Mouse (Mus musculus) mature B cell (primary cell): ENCODE data around the gene Rad51d.
"Not testable (repeated sequence)": the region's sequence is repeated elsewhere in the genome, so short reads cannot be mapped to it uniquely, and the experiment has no call there.

Experiments
- in situ Hi-C: fragments of 300-500 bp; cut with MboI; formaldehyde crosslinking; loops from 2 replicates; pipeline ENCODE4 v1.14.3; 2019

The Rad51d gene

DNA sequence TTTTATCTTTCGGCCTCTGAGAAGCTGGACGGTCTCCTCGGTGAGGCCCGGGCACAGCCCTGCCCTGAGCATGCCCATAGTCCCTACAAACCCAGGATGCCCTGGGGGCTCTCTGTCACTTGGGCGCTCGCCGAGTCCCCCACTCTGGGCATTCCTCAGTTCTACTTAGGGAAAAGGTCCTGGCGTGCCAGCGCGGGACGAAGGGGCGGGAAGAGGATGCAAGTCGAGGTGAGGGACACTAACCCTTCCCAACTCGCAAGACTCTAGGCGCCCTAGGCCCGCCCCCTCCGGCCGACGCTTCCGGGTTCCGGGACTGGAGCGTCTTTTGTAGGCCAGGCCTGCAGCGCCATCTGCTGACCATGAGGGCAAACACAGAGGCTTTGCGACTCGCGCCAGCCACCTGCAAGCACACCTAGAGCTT is at the start of gene Rad51d:
Rad51d (minus strand) TSS at position 273 of the 421 bp plus-strand sequence.
- in situ Hi-C loops = loop anchor here (25.0 kb wide), 2 partner anchors 278 to 653 kb away; no protein-coding TSS in a partner anchor

DNA sequence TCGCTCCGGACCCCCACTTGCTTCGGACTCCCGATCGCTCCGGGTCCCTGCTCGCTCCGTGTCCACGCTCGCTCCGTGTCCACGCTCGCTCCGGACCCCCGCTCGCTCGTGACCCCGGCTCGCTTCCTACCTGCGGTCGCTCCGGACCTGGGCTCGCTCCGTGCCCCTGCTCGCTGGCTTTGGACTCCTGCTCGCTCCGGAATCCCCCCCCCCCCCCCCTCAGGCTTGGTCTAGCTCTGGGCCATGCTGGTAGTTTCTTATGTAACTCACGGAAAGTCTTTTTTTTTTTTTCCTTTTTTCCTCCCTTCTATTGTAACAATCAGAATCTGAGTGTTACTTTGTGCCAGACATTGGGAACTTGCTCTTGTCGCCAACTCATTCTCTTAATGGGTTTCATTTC is 42.8 kb upstream of the Rad51d start:
- in situ Hi-C loops = no loop called here

DNA sequence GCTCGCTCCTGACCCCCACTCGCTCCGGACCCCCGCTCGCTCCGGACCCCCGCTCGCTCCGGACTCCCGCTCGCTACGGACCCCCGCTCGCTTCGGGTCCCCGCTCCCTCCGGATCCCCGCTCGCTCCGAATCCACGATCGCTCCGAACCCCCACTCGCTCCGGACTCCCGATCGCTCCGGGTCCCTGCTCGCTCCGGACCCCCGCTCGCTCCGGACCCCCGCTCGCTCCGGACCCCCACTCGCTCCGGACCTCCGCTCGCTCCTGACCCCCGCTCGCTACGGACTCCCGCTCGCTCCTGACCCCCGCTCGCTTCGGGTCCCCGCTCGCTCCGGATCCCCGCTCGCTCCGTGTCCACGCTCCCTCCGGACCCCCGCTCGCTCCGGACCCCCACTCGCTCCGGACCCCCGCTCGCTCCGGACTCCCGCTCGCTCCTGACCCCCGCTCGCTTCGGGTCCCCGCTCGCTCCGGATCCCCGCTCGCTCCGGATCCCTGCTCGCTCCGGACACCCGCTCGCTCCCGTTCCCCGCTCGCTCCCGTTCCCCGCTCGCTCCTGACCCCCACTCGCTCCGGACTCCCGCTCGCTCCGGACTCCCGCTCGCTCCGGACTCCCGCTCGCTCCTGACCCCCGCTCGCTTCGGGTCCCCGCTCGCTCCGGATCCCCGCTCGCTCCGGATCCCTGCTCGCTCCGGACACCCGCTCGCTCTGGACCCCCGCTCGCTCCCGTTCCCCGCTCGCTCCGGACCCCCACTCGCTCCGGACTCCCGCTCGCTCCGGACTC is 41.4 kb upstream of the Rad51d start:
- in situ Hi-C loops = not testable (repeated sequence)

DNA sequence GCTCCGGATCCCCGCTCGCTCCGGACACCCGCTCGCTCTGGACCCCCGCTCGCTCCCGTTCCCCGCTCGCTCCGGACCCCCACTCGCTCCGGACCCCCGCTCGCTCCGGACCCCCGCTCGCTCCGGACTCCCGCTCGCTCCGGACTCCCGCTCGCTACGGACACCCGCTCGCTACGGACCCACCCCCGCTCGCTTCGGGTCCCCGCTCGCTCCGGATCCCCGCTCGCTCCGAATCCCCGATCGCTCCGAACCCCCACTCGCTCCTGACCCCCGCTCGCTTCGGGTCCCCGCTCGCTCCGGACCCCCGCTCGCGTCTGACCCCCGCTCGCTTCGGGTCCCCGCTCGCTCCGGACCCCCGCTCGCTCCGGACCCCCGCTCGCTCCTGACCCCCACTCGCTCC is 40.7 kb upstream of the Rad51d start:
- in situ Hi-C loops = not testable (repeated sequence)

DNA sequence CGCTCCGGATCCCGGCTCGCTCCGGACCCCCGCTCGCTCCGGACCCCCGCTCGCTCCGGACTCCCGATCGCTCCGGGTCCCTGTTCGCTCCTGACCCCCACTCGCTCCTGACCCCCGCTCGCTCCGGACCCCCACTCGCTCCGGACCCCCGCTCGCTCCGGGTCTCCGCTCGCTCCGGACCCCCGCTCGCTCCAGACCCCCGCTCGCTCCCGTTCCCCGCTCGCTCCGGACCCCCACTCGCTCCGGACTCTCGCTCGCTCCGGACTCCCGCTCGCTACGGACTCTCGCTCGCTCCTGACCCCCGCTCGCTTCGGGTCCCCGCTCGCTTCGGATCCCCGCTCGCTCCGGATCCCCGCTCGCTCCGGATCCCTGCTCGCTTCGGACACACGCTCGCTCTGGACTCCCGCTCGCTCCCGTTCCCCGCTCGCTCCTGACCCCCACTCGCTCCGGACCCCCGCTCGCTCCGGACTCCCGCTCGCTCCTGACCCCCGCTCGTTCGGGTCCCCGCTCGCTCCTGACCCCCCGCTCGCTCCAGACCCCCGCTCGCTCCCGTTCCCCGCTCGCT is 40.1 kb upstream of the Rad51d start:
- in situ Hi-C loops = not testable (repeated sequence)

DNA sequence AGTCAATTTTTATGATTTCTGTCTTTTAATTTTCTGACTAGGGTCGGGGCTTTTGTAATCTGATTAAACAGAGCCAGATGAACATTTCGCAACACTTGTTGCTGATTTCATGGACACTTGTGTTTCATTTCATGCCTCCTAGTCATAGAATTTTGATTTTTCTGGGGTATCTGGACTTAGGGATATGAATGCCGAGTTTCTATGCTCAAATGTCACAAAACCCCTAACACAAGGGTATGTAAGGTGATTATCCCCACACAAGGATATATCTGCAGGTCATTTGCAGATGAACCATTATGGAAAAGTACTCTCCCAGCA is 39.2 kb upstream of the Rad51d start:
- in situ Hi-C loops = no loop called here

DNA sequence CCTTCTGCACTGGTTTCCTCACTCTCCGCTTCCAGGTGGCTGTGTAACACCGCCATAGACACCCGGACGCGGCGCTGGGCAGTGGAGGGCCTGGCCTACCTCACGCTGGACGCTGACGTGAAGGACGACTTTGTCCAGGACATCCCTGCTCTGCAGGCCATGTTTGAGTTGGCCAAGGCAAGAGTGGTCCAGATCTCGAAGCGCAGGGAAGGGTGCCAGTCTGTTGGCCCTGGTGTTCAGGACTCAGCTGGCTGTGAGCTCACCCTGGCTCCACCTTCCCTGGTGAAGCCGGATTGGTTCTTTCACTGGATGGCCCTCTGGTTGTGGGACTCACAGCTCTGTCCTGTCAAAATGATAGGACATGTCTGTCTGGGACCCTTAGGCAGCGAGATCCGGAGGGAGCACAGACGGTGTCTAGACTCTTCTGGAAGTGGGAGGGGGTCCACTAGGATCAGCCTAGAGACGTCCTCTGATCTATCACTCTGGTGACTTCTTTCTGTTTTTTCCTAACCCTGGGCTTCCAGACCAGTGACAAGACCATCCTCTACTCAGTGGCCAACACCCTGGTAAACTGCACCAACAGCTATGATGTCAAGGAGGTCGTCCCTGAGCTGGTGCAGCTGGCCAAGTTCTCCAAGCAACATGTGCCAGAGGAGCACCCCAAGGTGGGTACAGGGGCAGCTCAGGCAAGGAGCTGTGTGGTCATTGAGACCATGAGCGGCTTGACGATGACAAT is 38.7 kb upstream of the Rad51d start:
- in situ Hi-C loops = no loop called here

DNA sequence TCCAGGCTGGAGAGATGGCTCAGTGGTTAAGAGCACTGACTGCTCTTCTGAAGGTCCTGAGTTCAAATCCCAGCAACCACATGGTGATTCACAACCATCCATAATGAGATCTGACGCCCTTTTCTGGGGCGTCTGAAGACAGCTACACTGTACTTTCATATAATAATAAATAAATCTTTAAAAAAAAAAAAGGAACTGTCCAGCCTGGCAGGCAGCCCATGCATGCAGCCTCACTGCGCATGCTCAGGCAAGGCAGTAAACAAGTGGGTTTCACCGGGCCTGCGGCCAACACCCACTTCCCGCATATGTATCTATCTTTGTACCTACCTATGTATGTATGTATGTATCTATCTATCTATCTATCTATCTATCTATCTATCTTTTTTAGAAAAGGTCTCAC is 33.5 kb upstream of the Rad51d start:
- in situ Hi-C loops = loop anchor here (25.0 kb wide), 1 partner anchor 263 kb away; the partner anchor contains the start of genes Slfn3 and Slfn4

DNA sequence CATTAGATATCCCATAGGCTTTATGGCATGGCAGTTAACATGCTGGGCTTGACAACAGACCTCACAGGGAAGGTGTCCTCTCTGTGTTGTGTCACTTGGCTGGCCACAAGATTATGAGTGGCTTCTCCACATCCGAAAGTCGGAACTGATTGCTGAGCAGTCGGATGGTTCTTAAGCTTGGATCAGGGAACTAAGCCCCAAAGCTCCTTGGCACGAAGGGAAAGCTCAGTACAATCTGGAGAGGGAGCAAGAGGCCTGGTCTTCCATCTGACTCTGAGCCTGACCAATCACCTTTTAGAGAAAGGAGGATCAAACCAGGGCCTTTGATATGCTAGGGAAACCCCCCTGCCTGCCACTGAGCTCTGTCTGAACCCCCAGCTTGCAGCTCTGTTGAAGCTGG is 31.3 kb upstream of the Rad51d start:
- in situ Hi-C loops = loop anchor here (25.0 kb wide), 1 partner anchor 266 kb away; the partner anchor contains the start of genes Slfn3 and Slfn4

DNA sequence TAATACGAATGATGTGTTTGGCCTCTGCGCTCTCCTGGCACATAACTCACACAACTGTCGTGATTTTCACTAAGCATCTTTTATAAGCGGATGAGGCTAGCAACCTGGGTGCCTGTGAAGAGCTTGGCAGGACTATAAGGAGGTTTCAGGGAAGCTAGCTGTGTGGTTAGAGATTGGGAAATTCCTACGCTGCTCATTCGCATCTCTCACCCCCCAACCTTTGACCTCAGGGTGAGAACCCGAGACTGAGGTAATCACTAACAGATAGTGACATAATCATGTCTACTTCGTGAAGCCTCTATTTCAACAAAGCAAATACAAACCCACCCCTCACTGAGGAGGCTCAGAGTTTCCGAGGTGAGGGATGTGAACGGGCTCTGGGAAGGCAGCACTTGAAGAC is 30.4 kb upstream of the Rad51d start:
- in situ Hi-C loops = loop anchor here (25.0 kb wide), 1 partner anchor 267 kb away; the partner anchor contains the start of genes Slfn3 and Slfn4

DNA sequence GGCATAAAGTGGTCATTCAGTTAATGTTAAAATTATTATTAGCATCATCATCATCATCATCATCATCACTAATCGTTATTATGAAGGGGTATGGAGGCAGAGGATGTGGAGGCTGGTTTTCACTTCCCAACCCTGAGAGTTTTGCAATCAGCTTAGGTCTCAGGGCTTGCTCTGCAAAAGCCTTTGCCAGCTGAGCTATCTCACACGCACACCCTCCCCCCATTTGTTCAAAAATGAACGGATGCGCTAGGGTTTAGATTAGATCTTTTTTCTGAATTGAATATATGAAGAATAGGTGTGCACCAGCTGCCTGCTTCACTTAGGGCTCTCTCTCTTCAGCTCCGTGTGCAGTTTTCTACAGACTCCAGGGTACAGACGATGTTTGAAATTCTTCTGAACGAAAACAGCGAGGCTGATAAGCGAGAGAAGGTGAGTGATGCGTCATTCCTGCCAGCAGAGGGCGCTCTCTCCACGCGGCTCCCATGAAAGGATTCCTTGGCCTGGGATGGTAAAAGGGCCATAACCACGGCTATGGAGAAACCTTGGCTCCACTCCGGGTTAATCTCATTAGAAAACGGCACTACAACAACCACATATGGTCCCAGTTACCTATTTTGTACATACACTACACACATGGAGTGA is 24.4 kb upstream of the Rad51d start:
- in situ Hi-C loops = loop anchor here (5.0 to 25.0 kb wide), 2 partner anchors 47 to 272 kb away; partner anchors contain the start of genes Slfn3 and Slfn4

DNA sequence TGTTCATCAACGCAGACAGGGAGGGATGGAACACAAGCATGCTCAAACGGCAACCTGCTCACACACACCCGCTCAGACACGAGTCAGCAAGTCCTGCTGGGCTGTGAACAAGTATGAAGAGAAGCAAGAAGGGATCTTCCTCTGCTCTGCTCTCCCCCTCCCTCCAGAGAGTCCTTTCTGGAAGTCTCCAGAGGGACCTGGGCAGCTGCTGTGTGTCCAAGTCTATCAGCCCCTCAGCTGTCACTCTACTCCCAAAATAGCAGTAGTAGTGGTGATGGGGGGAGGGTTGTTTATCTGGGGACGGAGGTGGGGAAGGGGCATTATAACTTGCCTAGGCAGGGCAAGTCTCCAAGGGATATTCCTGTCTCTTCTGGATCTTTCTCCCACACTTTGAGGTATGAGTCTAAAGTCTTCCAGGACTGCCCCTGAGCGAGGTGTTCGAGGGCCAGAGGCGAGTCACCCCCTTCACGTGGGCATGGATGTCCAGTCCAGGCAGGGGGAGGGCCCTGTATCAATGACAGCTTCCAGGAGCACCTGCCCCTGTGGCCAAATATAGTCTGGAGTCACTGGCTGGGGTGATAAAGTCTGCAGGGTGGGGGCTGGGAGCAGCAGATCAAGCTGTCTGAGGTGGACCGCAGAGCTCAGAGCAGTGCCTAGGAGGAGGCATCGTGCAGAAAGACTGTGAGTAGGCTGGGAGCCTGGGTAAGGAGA is 20.4 kb upstream of the Rad51d start:
- in situ Hi-C loops = loop anchor here (25.0 kb wide), 1 partner anchor 276 kb away; the partner anchor contains the start of genes Slfn3 and Slfn4

DNA sequence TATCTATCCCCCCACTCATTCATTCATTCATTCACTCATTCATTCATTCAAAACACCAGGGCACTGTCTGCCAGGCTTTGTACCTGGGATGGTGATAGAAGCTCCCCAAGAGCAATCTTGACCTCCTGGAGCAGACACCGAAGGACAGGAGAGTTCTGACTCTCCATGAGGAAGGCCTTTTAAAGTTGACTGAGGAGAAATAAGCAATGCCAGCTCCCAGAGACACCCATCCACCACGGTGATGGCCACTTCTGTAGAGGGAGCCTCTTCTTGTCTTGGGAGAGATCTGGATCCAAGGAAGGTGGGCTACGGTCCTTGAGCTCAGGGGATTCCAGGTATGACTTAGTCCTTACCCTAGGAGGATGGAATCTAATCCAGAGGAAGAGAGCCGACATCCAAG is 19.8 kb upstream of the Rad51d start, which contains the start of gene Unc45b:
Unc45b (plus strand) TSS at position 301 of the 400 bp plus-strand sequence.
- in situ Hi-C loops = loop anchor here (25.0 kb wide), 1 partner anchor 277 kb away; the partner anchor contains the start of genes Slfn3 and Slfn4

DNA sequence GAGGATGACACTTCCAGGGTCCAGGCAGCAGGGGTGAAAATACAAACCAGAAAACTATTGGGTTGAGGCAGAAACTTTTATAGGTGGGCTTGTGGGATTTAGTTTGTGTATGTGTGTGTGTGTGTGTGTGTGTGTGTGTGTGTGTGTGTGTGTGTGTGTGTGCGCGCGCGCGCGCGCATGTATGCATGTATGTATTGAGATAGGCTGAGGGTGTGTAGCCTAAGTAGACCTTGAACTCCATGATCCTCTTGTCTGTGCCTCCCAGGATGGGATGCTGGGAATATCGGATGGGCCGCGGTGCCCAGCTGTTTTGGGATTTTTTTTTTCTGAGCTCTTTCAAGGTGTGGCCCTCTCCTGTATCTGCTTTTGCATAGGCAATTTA is 18.2 kb upstream of the Rad51d start:
- in situ Hi-C loops = loop anchor here (25.0 kb wide), 1 partner anchor 279 kb away; the partner anchor contains the start of genes Slfn3 and Slfn4

DNA sequence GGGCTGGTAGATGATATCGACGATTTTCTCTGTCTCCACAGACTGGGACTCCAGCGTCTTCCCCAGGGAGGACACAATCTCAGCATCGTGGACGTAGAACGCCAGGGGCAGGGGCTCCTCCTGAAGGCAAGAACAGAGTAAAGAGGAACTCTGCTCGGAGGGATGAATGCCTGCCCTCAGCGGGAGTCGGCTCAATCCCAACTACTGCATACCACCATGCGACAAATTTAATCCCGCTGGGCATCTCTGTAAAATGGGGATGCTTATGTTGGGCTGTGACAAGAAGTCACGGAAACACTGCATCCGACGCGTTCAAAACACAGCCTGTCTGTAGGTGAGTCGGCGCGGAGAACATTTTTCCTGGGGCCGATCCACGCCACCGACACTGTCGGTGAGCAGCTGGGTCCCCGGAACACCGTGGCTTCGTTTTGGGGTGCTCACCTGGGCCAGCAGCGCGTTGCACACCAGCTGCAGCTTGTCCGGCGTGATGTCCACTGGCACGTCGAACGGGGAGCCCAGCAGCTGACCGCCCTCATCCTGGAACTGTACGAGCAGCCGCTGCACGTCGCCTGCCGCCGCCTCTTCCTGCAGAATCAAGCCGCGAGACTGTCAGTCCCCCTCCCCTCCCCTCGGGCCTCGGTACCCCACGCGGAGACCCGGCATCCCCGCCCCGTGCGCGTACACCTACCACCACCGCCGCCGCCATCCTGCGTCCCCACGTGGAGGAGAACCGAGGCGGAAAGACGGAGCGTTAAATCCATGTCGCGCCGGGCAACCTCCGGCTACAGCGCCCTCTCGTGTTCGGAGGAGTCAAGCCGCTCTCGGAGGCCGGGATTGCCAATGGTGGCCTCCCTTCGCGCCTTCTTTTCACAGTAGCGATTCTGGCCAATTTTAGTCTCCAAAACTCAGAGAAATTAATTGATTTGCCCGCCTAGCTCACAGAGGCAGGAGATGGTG is 17.5 kb upstream of the Rad51d start, which contains the start of gene Nle1:
Nle1 (minus strand) TSS at position 761 of the 957 bp plus-strand sequence.
- in situ Hi-C loops = loop anchor here (25.0 kb wide), 1 partner anchor 279 kb away; the partner anchor contains the start of genes Slfn3 and Slfn4

DNA sequence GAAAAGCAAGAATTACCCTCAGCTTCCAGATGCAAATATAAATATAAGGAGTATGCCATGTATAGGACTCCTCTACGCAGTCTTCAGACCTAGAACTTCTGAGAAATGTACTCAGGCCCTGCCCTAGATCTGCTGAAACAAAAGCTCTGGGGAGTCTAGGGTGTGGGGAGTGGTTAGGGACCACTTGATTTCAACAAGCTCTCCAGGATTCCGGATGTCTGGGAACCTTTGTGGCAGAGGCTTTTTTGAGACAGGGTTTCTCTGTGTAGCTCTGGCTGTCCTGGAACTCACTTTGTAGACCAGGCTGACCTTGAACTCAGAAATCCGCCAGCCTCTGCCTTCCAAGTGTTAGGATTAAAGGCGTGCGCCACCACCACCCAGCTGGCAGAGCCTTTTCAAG is 15.4 kb upstream of the Rad51d start:
- in situ Hi-C loops = loop anchor here (25.0 kb wide), 1 partner anchor 281 kb away; the partner anchor contains the start of genes Slfn3 and Slfn4

DNA sequence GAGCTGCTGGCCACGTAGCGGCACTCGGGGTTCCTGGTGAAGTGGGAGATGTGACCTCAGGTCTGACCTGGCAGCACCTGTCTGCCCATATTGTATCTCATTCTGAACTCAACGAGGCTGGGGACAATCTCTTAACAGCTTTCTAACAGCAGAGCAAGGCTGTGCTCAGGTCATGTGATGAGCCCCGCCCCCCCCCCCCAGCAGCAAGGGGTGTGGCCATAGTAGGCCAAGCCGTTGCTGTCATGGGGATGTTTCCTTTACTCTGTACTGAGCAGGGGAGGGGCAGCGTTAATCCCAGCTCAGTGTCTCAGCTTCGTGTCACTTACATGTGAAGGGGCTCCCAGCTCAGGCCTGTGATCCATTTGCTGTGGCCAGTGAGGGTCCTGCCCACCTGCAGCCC is 14.5 kb upstream of the Rad51d start:
- in situ Hi-C loops = loop anchor here (25.0 kb wide), 1 partner anchor 282 kb away; the partner anchor contains the start of genes Slfn3 and Slfn4

DNA sequence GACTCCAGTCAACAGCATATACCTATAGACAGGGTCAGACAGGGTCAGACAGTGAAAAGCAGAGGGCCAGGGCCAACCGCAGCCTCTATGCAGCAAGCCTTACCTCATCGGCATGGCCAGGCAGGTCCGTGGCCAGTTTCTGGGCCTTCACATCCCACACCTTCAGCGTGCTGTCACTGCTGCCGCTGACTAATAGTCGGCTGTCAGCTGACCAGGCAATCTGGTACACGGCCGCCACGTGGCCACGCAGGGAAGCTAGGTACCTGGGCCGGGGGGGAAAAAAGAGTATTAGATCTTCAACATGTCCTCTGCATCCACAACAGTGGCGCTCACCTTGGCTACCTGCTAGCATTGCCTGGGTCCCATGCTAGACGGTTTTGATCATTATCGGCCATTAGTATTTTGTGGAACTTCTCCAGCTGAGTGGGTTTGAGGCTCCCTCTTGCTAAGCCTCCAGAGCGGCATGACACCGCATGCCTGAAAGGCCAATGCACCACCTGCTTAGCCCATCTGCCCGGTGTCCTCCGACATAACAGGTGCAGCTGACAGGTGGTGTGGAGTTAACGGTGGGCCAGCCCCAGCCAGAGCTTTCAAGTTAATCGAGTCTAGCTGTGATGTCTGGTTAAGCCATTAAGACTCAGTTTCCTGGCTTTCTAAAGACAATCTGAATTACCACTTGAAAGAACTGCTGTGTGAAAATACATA is 11.3 kb upstream of the Rad51d start:
- in situ Hi-C loops = loop anchor here (25.0 kb wide), 1 partner anchor 286 kb away; the partner anchor contains the start of genes Slfn3 and Slfn4

DNA sequence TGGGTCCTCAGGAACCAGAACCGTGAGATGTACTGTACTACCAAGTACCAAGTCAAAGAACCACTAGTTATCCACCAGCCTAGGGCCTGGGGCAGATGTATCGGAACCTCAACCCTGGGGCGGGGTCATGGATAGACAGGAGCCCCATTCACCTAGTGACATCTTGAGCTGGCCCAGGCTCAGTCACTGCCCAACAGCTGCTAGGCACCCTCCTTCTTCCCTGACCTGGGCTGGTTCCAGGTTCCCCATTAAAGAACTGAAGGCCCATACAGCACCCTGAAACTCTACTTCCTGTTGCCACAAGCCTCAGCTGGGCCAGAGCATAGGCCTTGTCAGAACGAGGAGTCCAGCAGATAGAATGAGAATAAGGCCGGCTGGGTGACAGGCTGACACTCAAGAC is 9.3 kb upstream of the Rad51d start:
- in situ Hi-C loops = loop anchor here (25.0 kb wide), 3 partner anchors 287 to 662 kb away; partner anchors contain the start of genes Slfn3 and Slfn4
